Mouse (Mus musculus): ENCODE measurements around the gene Cfd.
A peak's percentile ranks its signal among the peaks of the same experiment; 100 is the strongest.
"Not testable (repeated sequence)": the region's sequence is repeated elsewhere in the genome, so short reads cannot be mapped to it uniquely, and the experiment has no call there.

Cfd gene

DNA sequence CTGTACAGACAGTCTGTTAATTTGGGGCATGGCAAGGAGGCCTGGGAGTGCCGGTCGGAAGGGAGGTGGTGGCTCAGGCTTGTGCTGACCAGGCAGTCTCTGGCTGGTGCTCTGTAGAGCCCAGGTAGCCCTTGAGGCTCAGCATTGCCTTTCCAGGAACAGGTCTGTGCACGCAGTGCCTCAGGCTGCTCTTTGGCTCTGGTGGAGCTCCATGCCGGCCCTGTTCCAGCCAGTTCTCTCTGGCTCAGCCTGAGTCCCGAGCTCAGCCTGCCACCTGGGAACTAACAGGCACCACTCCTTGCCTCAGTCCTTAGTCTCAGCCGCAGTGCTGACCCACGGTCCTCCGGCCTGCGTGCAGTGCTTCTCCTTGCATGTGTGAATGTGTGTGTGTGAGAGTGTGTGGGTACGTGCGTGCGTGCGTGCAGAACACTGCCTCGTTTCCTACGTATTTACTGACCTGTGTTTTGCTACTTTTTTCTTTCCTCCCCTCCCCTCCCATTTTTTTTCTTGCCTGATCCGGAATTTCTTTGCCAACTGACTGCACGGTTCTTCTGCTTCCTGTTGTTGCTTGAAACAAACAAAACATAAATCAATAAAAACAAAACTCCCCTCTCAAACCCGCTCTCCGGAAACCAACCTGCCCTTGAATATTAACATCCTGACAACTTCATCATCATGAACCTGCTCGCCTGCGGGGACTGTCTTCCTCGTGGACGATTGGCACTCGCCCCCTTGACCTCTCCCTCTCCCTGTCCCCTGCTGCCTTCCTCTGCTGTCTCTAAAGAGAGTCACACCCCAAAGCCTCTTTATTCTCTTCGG is 29.2 kb upstream of the Cfd start:
- peak; percentile 78 for DNase-seq

DNA sequence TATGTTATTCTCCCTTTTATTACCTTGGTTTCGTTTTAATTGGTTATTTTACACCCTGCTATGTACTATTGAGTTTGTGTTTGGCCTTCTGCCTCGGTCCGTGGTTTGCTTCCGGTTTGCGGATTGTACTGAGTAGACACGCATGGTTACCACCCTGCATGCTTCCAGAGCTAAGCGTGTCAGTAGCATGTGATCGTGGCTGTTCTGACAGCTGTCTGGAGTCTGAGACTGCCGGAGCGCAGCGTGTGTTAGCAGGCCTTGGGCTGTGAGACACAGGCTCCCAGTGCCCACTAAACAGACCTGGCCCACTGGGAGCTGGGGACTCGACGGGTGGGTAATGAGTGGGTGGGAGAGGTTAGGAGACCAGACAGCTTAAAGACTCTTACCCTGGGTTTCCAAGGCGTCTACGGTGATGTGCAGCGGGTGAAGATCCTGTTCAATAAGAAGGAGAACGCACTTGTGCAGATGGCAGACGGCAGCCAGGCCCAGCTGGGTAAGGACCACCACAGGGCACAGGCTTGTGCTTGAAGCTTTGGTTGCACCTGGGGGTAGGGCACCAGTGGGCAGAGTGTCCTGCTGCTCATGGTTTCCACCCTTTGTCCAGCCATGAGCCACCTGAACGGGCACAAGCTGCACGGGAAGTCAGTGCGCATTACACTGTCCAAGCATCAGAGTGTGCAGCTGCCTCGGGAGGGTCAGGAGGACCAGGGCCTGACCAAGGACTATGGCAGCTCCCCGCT is 28.4 kb upstream of the Cfd start:
- DNase-seq: no peak

DNA sequence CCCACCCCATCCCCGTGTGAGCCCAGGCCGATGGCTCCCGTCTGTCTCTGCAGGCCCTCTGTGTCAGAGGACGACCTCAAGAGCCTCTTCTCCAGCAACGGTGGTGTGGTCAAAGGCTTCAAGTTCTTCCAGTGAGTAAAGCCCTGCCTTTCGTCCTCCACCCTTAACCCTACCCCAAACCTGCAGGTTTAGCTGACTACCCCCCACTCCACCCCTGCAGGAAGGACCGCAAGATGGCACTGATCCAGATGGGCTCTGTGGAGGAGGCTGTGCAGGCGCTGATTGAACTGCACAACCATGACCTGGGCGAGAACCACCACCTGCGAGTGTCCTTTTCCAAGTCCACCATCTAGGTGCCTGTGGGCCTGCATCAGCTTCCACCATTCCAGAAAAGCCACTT is 27.7 kb upstream of the Cfd start:
- no peak for DNase-seq

- no peak for DNase-seq
Measured at GRCm38 (mm10) chr10:79864351-79865188, 26.1 kb upstream of the Cfd start.

- peak; percentile 38 for DNase-seq
Measured at GRCm38 (mm10) chr10:79865189-79865601, 25.5 kb upstream of the Cfd start.

DNA sequence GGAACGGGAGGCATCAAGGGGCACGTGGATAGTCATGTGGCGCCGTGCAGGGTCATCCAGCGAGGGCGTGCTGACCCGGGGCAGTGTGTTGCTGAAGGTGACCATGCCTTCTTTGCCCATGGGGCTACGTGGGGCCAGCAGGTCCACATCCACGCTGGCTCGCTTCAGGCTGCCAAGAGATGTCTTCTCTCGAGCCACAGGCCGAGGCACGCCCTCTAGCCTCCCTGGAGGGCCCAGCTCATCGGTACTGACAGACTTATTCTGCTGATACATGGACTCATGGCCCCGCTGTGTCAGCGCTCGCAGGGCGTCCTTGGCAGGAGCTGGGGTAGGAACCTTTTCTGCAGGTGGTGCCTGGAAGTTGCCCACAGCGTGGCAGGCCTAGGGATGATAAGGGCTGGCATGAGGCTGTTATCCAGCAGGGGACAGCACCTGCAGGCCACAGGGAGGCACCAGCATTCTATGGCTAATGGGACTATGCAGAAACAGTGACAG is 24.8 kb upstream of the Cfd start:
- peak; percentile 58 for DNase-seq

DNA sequence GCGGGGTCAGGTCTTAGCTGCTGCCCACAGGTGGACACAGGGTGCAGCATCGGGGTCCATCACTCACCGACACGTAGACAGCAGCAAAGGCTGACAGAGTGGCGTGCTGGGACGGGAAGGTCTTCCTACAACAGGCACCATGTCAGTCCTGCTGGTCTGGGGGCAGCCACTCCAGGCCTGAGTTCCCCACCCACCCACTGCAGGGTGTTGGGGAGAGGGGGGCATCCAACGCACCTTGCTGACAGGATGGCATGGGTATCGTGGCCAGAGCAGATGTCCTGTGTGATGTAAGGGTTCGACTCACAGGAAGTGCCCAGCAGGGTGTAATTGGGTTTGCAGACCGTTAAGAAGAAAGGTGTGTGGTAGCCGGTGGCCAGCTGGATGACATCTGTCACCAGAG is 24.1 kb upstream of the Cfd start:
- peak; percentile 44 for DNase-seq

DNA sequence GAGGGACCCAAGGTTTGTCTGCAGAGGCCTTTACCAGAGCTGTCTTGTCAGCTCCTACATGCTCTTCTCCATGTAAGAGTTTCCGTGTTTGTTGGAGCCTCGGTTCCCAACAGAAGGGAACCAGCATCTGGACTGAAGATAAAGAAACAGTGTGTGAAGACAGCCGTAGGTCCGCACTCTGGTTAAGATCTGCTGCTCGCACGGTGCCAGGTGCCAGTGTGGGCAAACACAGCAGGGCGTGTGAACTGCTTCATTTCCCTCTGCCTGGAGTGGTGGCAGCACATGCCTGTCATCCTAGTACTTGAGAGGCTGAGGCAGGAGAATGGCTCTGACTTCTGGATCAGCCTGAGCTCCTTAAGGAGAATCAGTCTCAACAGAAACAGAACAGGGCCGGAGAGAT is 18.8 kb upstream of the Cfd start:
- DNase-seq: no peak

- no peak for DNase-seq
Measured at GRCm38 (mm10) chr10:79872862-79873261, 17.8 kb upstream of the Cfd start.

DNA sequence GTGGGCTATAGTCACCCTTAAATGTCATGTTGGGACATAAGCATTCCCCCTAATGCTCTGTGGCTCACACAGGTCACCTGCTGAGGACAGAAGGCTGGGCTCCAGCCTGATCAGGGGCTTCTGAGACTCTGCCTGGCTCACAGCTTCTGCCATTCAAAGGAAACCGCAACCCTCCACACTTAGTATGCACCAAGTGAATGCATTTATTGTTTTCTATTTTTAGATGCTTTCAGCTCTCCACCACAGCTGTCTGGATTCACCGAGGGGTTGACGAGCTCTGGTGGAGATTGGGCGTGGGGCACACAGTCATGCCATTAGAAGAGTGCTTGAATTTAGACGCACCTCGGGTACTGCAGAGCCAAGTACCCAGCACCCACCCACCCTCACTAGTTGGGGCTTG is 17.3 kb upstream of the Cfd start:
- no peak for DNase-seq

DNA sequence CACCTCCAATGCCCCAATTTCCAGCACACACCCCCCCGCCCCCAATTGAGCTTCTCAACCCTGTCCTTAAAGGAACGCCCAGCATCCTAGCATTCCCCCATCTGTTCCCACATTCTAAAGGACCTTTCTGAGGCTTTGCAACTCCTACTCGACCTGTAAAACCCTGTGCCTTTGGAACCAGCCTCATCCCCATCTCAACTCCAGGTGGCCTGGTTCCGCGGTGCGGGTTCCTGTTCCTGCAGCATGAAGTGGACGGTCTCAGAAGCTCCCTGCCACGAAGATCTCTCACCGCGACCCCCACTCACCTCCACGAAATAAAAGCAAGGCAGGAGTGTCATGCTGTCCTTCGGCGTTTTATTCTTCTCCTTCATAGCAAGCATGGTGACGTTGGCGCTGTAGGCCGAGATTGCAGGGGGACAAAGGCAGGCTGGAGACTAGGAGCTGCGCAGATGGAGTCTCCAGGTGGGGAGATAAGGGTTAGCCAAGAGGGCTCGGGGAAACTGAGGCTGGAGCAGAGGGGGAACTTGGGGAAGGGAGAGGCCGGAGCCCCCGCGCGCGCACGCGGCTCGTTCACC is 16.9 kb upstream of the Cfd start:
- no peak for DNase-seq

GRCm38 (mm10) chr10:79874290-79874862 is 16.3 kb upstream of the Cfd start, which contains the start of the genes Prtn3 and Plppr3:
Gene Prtn3, plus strand, starts transcription at chr10:79874476.
Gene Plppr3, minus strand, starts transcription at chr10:79874634.
- DNase-seq: no peak

- no peak for DNase-seq
Measured at GRCm38 (mm10) chr10:79877174-79877573, 13.5 kb upstream of the Cfd start.

- DNase-seq: no peak
Measured at GRCm38 (mm10) chr10:79877757-79878156, 12.9 kb upstream of the Cfd start.

DNA sequence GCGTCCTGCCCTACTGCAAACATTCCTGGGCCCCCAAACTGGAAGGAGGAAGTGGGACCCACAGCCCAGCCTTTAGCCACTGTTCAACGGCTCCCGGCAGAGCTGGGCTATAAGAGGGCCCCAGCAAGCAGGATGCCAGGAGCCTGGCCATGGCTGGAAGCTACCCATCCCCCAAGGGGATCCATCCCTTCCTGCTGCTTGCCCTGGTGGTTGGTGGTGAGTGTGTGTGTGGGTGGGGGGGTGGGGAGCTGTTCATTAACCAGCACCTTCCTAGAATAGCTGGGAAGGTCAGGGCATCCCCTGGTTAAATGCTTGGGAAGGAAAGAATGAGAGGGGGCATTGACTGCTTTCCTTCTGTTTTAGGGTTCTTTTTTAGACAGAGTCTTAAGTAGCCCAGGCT is 11.1 kb upstream of the Cfd start:
- DNase-seq: no peak

- no peak for DNase-seq
Measured at GRCm38 (mm10) chr10:79880721-79881120, 9.9 kb upstream of the Cfd start.

DNA sequence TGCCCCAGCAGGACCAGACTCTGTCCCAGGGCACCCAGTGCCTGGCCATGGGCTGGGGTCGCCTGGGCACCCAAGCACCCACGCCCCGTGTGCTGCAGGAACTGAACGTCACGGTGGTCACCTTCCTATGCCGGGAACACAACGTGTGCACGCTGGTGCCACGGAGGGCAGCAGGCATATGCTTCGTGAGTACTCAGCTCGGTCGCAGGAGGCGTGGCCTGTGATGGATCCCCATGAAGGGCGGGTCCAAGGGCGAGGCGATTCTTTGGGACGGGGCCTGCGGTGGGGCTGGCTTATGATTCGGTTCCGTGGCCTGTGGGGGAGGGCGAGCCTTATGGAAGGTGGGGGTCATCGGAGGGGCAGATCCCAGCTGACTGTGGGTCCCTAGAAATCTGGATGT is 8.7 kb upstream of the Cfd start:
- no peak for DNase-seq

DNA sequence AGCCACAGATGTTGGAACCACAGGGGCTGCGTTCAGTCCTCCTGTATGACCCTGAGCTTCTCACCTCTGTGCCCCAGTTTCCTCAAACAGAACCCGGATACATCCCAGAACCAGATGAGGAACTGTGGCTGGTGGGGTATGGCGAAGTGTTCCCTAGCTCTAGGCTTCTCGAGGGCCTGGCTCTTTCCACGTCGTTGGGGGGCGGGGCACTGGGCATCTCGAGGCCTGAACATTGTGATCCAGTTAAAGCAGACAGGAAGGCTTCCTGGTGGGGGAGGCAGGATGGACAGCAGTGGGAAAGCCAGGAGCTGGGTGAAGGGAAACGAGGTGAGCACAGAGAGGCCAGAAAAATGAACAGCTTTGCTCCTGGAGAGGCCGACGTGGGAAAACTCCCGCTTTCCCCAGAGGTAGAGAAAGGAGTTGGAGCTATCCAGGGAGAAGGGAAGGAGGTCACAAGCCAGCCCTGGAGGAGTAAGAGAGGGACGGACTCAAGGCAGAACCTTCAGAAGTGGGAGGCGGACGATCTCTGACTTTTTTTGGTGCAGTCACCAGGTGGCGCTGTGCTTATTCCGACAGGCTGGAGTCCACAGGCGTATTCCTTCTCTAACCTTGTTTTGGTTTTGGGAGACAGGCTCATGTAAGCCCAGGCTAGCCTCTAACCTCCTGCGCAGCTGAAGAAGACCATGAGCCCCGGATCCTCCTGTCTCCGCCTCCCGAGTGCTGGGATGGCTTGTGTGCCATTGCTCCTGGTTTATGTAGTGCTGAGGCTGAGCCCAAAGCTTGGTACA is 7.2 kb upstream of the Cfd start:
- peak; percentile 88 for DNase-seq

DNA sequence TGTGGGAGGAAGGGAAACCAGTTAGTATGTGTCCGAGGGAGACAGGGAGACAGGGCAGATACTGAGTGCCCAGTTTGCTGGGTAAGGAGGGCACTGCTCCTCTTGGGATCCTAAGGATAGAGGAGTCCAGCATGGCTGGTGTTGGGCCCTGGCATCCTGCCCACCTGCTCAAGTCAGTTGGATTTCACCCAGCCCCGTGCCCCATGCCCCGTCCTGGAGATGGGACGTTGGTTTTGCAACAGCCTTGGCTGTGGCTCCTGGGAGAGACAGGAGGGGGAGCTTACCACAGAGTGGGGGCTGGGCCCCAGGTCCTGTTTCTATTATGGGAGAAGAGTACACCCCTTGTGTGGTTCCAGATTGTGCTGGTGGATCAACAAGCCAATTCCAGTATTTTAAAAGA is 6.2 kb upstream of the Cfd start:
- no peak for DNase-seq

GRCm38 (mm10) chr10:79884938-79885337 is 5.7 kb upstream of the Cfd start:
- DNase-seq: not testable (repeated sequence)

- no peak for DNase-seq
Measured at GRCm38 (mm10) chr10:79886054-79886453, 4.6 kb upstream of the Cfd start, which contains the start of gene Elane. Gene Elane, plus strand, starts transcription at chr10:79886247.
